Mouse (Mus musculus) thymus, adult 2 months (tissue): Measurements from ENCODE around the gene Phldb1. TPM values are rescaled to one million over a fixed set of nuclear protein-coding genes. Genes with fewer than 3 reads are reported as not detected.

Experiments
- DNase-seq: peaks from one replicate; pipeline ENCODE4 v3.0.0; 2021
- H3K27ac ChIP-seq: fragments of 200-500 bp; 2 replicates; pipeline ENCODE4 v1.5.1; 2012; ENCODE audit warnings: low read length, control low read depth; ENCODE audit not compliant: control insufficient read depth, insufficient read depth
- H3K27me3 ChIP-seq: fragments of 200-500 bp; 2 replicates; pipeline ENCODE4 v1.6.1; 2012; ENCODE audit warnings: mild to moderate bottlenecking, low read length, moderate library complexity, mixed read lengths; ENCODE audit not compliant: control insufficient read depth, insufficient read depth
- H3K36me3 ChIP-seq: fragments of 200-500 bp; 2 replicates; pipeline ENCODE4 v1.6.1; 2012; ENCODE audit warnings: mild to moderate bottlenecking, low read length, moderate library complexity; ENCODE audit not compliant: control insufficient read depth, insufficient read depth
- H3K4me1 ChIP-seq: fragments of 200-500 bp; replicated peaks from 2 replicates; pipeline ENCODE4 v1.6.1; 2012; ENCODE audit warnings: low read length; ENCODE audit not compliant: control insufficient read depth, insufficient read depth
- H3K4me3 ChIP-seq: fragments of 200-500 bp; 2 replicates; pipeline ENCODE4 v1.5.1; 2012; ENCODE audit warnings: mild to moderate bottlenecking, low read length, control low read depth, moderate library complexity; ENCODE audit not compliant: control insufficient read depth, insufficient read depth
- CTCF ChIP-seq: fragments of 200-500 bp; IDR thresholded peaks from 2 replicates; pipeline ENCODE4 v1.5.1; 2012; ENCODE audit warnings: mild to moderate bottlenecking, control low read depth, low read length, moderate library complexity, borderline replicate concordance; ENCODE audit not compliant: control insufficient read depth, poor library complexity, insufficient read depth; ENCODE audit errors: extremely low read depth
- POLR2A ChIP-seq: fragments of 200-500 bp; IDR thresholded peaks from 2 replicates; pipeline ENCODE4 v1.6.1; 2012; ENCODE audit warnings: mild to moderate bottlenecking, low read length, control low read depth, moderate library complexity; ENCODE audit not compliant: control insufficient read depth, poor library complexity, insufficient read depth; ENCODE audit errors: extremely low read depth
- WGBS: fragments of 180-500 bp; shearing (Covaris S2); methylation state at CpG from one replicate; pipeline ENCODE4 v1.1.7; 2018; 5-methylcytosine and 5-hydroxymethylcytosine counted together
- polyA plus RNA-seq: library from polyadenylated mRNA; depleted of rRNA; stranded (reverse); fragments of >200 nt; gene quantifications from 2 replicates; pipeline ENCODE4 v1.2.3, GENCODE M21; 2012

Gene Phldb1
- polyA plus RNA-seq, 1 experiment = 27.3 TPM

- Histone ChIP-seq H3K4me1 (peaks cover 19% of the 10 kb centered on the region), H3K27me3 (no peaks in the 10 kb centered on the region), H3K4me3 (no peak overlapping the region), H3K27ac (no peak overlapping the region), H3K36me3 (no peaks in the 10 kb centered on the region)
- TF ChIP-seq CTCF = no peak
- TF ChIP-seq POLR2A = no peak
- DNase-seq = no peak
- 96% methylated on average over 17 of the region's 17 CpGs for WGBS
Measured at GRCm38 (mm10) chr9:44711602-44712001, 23.4 kb downstream of the Phldb1 start.

GRCm38 (mm10) chr9:44710213-44710612, 24.8 kb downstream of the Phldb1 start:
- no peak overlapping the region for H3K27ac ChIP-seq
- H3K36me3 ChIP-seq = no peaks in the 10 kb centered on the region
- H3K4me3 ChIP-seq = no peak overlapping the region
- H3K4me1 ChIP-seq = peaks cover 16% of the 10 kb centered on the region
- no peak for DNase-seq
- TF ChIP-seq CTCF = no peak
- no peak for TF ChIP-seq POLR2A
- WGBS = 87% methylated on average over 5 of the region's 5 CpGs
- no peaks in the 10 kb centered on the region for H3K27me3 ChIP-seq

DNA sequence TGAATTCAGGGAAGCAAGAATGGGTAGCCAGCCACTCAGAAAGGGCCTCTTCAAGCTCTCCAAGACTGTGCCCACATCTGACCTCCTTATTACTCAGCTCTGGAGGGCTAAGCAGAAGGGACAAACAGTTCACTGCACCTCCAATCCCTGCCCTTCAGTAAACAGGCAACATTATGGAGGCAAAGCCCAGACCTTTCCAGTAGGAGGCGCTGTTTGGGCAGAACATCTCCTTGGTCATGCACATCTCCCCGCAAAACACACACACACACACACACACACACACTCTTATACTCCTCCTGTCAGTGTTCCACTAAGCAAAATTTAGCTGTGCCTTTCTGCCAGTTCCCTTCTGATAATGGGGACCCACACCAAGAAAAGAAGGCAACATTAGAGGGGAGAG, 25.4 kb downstream of the Phldb1 start:
- WGBS = 89% methylated on average over 2 of the region's 2 CpGs
- Histone ChIP-seq H3K27me3 (no peaks in the 10 kb centered on the region), H3K27ac (no peak overlapping the region), H3K4me1 (peaks cover 16% of the 10 kb centered on the region), H3K4me3 (no peak overlapping the region), H3K36me3 (no peaks in the 10 kb centered on the region)
- TF ChIP-seq POLR2A (no peak), CTCF (no peak)
- DNase-seq = no peak

DNA sequence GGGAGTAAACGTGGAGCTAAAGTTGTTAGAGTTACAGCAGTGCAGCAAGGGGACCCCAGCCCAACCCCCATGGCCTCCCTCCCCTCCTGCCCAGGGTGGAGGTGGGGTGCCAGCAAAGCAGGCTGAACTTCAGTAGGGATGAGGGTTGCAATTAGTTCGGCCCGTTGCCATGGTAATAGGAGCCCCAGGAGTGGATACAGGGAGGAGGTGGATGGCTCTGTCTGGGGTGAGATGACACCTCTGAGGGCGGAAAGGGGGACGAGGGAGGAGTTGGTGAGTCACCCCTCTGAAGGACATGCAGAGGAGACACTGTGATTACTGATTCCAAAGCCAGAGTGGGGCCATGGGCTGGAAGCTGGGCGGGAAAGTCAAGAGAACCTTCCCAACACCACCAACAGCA, 26.1 kb downstream of the Phldb1 start:
- TF ChIP-seq CTCF = no peak
- no peak for TF ChIP-seq POLR2A
- Histone ChIP-seq H3K27ac (no peak overlapping the region), H3K27me3 (no peaks in the 10 kb centered on the region), H3K36me3 (no peaks in the 10 kb centered on the region), H3K4me1 (peaks cover 16% of the 10 kb centered on the region), H3K4me3 (no peak overlapping the region; the same call in 1 of the 2 replicates)
- no peak for DNase-seq
- WGBS = 81% methylated on average over 6 of the region's 6 CpGs

GRCm38 (mm10) chr9:44708429-44708765, 26.6 kb downstream of the Phldb1 start:
- peak; percentile 75 for DNase-seq
- H3K27ac ChIP-seq = no peak overlapping the region
- H3K4me3 ChIP-seq = peak overlapping the region; percentile 50

DNA sequence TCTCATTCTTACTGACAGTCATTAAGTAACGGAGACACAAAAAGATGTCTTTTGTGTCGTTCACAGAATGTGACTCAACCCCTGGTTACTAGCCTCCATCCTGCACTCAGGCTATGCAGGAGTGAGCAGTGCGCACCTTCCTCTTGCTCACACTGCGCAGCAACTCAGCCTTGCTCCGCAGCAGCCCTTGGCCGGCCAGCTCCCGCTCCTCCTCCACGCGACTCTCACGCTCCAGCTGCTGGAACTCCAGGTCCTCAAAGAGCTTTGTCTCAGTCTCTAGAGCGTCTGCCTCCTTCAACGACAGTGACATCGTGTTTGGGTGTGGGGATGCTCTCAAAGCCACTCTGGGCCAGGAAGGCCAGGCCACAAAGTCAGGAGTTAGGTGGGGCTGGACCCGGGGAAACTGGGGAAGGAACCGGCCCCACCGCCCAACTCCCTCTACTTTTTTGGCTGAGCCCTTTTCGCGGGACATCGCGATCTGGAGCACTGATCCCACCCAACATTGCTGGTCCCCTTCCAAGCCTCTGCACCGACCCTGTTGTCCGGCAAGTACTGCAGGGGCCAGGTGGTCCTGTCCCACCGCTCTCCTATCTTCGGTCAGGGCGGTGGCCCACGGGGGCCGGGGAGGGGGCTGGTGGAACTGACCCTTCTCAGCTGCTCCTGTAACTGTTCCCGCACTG, 27.1 kb downstream of the Phldb1 start:
- peaks cover 16% of the 10 kb centered on the region for H3K4me1 ChIP-seq
- peak overlapping the region; percentile 50 for H3K4me3 ChIP-seq
- H3K27ac ChIP-seq = no peak overlapping the region
- no peaks in the 10 kb centered on the region for H3K36me3 ChIP-seq
- no peak for TF ChIP-seq POLR2A
- no peak for TF ChIP-seq CTCF
- DNase-seq = no peak
- 46% methylated on average over 28 of the region's 28 CpGs for WGBS
- no peaks in the 10 kb centered on the region for H3K27me3 ChIP-seq

More at GRCm38 (mm10) chr9:44708429-44708765, 26.6 kb downstream of the Phldb1 start:
- TF ChIP-seq CTCF = 0 out of 2 replicates have a peak, but pooled peaks have one; percentile 48
- no peak for TF ChIP-seq POLR2A
- Histone ChIP-seq H3K27me3 (no peaks in the 10 kb centered on the region), H3K4me1 (peaks cover 16% of the 10 kb centered on the region), H3K36me3 (no peaks in the 10 kb centered on the region)
- 11% methylated on average over 24 of the region's 24 CpGs for WGBS

- TF ChIP-seq POLR2A = no peak
- TF ChIP-seq CTCF = no peak
- WGBS = 94% methylated on average over 5 of the region's 5 CpGs
- DNase-seq = no peak
- peaks cover 2% of the 10 kb centered on the region; the same call in 1 of the 2 replicates for H3K4me1 ChIP-seq
- H3K27ac ChIP-seq = no peak overlapping the region
- no peaks in the 10 kb centered on the region for H3K27me3 ChIP-seq
- no peaks in the 10 kb centered on the region for H3K36me3 ChIP-seq
- no peak overlapping the region for H3K4me3 ChIP-seq
Measured at GRCm38 (mm10) chr9:44699730-44700129, 35.3 kb downstream of the Phldb1 start.
